Mouse (Mus musculus): ENCODE data around the gene Cyb5r2.

Gene Cyb5r2

DNA sequence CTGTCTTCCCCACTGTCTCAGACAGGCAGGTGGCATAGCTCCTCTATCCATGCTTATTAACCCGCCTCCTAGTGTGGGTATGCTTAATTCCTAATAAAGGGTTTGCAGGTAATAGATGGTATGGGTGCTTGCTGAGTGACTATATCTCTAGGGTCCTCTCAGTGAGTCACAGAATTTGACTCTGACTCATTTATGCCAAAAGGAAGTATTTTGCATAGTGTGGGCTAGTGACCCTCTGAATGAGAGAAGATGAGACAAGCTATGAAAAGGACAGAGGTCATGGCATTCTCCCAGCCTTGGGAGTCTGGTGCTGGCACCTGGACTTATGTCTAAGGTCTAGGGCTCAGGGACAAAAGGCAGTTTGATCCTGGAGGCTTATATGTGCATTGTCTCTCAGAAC, 37.1 kb downstream of the Cyb5r2 start:
- no peak for DNase-seq

GRCm38 (mm10) chr7:107714067-107714466, 43.8 kb downstream of the Cyb5r2 start:
- no peak for DNase-seq

GRCm38 (mm10) chr7:107712743-107713142, 45.1 kb downstream of the Cyb5r2 start:
- peak; percentile 27 for DNase-seq

GRCm38 (mm10) chr7:107708491-107709112, 49.2 kb downstream of the Cyb5r2 start:
- DNase-seq, result peak; percentile 62

DNA sequence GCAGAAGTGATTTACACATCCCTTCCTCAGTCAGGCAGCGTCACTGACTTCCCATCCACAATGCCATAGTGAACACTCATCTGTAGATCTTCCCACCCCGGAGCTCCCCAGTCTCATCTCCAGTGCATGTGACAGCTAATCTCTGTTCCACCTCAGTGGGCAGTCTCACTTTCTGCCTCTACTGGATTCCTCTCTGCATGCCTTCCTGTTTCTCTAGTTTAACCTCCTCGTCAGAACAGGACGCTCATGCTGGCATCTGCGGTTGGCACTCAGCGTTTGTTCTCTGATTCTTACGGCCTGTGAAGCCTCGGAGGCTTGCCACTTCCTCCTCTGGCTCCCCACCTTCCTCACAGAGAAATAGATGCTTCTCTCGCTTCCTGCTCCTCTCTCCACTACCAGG, 50.2 kb downstream of the Cyb5r2 start:
- DNase-seq, result peak; percentile 28

GRCm38 (mm10) chr7:107705941-107706340, 51.9 kb downstream of the Cyb5r2 start:
- DNase-seq, result no peak

DNA sequence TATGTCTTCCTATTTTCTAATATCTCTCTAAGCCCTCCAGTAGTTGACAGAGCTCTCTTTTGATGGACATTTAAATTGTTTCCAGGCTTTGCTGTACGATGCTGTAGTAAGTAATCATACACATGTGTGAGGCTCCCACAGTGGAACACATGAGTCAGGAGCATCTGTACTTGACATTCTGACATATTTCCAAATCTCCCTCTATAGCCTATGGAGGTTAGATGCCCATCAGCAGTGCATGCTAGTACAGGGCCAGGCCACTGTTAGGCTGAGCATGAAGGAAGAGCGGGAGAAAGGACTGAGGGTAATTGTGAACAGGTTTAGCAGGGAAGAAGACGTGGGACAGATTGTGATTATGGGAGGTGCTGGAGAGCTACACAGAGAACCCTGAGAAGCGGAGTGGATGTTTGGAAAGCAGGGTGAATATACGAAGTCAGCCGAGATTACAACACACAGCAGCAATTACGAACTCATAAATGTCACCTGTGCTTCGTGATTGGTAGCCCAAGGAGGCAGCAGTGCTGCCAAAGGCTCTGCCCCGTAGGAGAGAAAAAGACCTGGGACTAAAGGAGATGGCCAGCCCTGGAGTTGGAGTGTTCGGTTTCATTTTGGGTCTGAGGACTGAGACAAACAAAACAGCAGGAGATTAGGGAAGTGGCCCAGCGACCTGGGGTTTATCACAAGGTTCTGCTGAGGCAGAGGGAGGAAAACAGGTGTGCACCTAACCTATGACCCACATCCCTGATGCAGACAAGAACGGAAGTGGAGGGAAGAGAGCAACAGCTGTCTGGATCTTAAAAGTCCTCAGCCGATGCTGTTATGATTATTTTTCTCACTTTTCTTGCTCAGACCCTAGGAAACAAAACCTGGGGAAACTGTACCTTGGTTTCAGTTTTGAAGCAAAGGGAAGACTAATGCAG, 55.1 kb downstream of the Cyb5r2 start:
- DNase-seq, result no peak

- no peak for DNase-seq
Observed at GRCm38 (mm10) chr7:107700646-107701045, 57.2 kb downstream of the Cyb5r2 start.

GRCm38 (mm10) chr7:107699926-107700325, 57.9 kb downstream of the Cyb5r2 start:
- DNase-seq, result no peak
